Mouse (Mus musculus) gastrocnemius, adult 8-10 months (tissue): ENCODE measurements around the gene Pcp4l1. TPM values are rescaled to one million over a fixed set of nuclear protein-coding genes. Genes with fewer than 3 reads are reported as not detected.

Experiments used
- DNase-seq, 2 experiments: peaks; one replicate each; pipeline ENCODE4 v3.0.0; 2022; ENCODE audit warnings: low spot score in 2 of 2
- total RNA-seq, 4 experiments: library from RNA; stranded (reverse); gene quantifications; 2 replicates each; pipeline ENCODE4 v1.2.4; 2022

Pcp4l1 gene
- total RNA-seq, 4 experiments from 2014 or later, result 40.2 to 94.7 (median 71.0) TPM

- DNase-seq, result no peak
Measured at GRCm38 (mm10) chr1:171189046-171189445, 7.0 kb downstream of the Pcp4l1 start.

DNA sequence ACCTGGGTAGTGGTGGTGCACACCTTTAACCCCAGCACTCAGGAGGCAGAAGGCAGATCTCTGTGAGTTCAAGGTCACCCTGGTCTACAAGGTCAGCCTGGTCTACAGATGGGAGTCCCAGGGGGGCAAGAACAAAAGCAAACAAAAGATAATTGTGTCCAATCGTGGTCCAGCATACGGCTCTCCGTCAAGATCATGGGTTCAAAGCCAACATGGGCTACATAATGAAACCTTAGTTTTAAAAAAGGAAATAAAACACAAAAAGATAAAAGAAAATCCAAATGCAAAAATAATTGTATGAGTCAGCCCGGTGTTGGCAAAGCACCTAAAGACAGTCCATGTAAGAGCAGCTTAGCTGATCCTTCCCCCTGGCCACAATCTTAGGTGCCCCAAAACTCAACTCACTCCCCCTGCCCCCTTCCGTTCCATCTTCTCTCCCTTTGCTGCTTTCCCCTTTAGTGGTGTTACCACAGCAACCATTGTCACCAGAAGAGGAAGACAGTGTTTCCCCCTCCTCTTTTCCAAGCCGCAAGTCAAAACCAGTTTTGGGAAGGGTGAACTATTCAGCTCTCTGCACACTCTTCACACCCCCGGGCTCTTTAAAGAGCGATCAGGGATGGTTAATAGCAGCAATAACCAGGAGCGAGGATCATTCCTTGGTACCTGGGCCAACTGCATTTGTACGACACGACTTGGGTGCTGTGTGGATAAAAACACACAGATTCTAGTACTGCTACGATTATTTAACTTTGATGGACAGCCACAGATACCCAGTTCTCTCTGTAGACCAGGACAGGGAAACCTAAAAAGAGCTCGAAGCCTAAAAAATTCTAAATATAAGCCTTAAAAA, 8.0 kb downstream of the Pcp4l1 start:
- DNase-seq, result no peak

DNA sequence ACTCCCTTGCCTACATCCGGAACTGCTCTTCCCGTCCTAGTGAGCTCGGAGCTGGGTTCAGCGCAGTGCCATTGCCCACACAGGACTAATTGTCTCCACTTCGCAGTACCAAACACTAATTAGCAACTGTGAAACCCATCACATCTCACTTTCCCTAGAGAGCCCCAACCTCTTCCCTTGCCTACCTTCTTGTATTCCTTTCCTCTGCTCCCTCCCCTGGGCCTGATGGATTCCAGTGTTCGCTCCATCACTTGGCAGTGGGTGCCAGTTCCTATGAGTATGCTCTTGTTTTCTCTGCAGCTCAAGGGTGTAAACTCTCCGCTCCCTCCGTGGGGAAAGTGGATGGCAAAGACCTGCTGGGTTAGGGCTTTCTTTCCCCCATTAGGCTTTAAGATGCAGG, 10.4 kb downstream of the Pcp4l1 start:
- no peak for DNase-seq

DNA sequence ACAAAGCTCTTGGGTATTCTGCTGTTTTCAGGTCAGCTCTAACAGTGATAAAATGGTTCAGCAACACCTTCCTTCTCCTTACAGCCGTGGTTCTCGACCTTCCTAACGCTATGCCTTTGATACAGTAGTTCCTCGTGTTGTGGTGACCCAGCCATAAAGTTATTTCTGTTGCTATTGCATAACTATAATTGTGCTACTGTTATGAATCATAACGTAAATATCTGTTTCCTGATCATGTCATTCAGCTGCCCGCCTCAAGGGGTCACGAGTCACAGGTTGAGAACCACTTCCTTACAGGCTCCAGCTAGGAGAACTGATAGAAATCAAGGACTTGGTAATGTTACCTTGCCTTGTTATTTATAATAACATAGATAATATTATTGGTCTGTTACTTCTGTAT, 11.8 kb downstream of the Pcp4l1 start:
- DNase-seq, result peak in 1 of 2 experiments; percentile 34

- DNase-seq, result peak; percentile 33 to 49
Measured at GRCm38 (mm10) chr1:171183620-171184019, 12.4 kb downstream of the Pcp4l1 start.

- no peak for DNase-seq
Measured at GRCm38 (mm10) chr1:171183025-171183424, 13.0 kb downstream of the Pcp4l1 start.

- no peak for DNase-seq
Measured at GRCm38 (mm10) chr1:171179487-171180171, 16.4 kb downstream of the Pcp4l1 start.

DNA sequence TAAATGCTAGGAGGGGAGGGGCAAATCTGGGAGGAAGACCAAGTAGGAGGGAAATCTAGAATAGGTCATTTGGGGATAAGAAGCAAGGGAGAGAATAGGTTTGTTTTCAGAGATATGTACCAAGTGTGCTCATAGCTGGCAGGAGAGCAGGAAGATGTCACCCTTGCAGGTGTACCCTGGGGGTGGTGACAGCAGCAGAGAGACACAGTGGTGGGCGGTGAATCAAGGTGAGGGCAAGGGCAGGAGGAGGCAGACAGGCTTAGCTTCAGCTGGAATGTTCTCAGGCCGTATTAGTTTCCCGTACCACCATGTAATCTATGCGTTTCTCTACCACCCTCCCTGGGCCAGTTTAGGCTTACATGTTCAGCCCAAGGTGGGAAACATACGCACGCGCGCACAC, 23.3 kb downstream of the Pcp4l1 start:
- DNase-seq, result no peak

DNA sequence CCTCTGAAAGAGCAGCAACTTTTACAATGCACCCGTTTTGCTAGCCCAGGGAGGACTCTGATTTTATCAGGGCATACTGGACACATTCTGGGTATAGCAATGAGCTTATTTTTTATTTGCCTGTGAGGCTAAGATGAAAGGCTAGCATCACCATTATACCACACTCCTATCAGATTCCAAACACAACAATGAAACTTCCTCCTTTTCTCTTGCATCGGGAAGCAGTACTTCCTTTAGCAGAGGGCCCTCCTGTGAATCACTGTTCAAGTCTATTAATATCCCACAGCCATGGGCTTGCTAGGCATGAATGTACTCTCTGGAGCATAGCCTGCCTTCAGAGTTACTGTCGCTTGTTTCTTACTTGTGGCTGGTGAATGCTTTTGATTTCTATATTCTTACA, 24.9 kb downstream of the Pcp4l1 start:
- no peak for DNase-seq

- DNase-seq, result no peak
Measured at GRCm38 (mm10) chr1:171169913-171170312, 26.2 kb downstream of the Pcp4l1 start.

DNA sequence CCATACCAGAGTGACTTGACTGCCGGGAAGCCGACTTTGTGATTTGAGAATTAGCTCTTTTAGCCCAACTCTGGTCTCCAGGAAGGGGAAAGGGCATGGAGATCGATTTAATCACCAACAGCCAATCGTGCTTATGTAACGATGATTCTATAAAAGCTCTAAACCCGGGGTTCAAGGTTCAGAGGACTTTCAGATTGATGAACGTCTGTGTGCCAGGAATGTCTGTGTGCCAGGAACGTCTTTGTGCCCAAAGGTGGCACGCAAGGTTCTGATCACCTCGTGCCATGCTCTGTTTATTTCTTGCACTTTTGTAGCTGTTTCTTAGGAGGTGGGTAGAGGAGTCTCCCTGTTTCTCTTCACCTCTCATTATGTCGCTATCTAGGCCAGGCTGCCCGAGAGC, 27.2 kb downstream of the Pcp4l1 start:
- no peak for DNase-seq

GRCm38 (mm10) chr1:171165629-171166345, 30.3 kb downstream of the Pcp4l1 start:
- no peak for DNase-seq

- no peak for DNase-seq
Measured at GRCm38 (mm10) chr1:171164258-171164657, 31.8 kb downstream of the Pcp4l1 start.

- DNase-seq, result no peak
Measured at GRCm38 (mm10) chr1:171162526-171162925, 33.5 kb downstream of the Pcp4l1 start.

DNA sequence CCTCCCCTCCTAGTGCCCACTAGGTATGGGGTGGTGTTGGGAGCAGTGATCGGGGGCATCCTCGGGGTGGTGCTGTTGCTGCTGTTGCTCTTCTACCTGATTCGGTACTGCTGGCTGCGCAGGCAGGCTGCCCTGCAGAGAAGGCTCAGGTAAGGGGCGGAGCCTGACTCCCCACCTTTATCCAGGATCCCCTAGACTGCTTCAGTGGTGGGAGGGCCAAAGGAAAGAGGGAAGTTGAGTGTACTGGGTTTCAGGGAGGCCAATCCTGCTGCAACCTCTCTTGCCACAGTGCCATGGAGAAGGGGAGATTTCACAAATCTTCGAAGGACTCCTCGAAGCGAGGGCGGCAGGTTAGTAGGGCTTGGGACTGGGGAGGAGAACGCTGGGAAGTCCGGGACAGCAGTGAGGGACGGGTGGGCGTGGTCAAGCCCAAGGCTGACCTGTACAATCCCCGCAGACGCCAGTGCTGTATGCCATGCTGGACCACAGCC, 36.5 kb downstream of the Pcp4l1 start:
- DNase-seq, result peak in 1 of 2 experiments; percentile 22

- DNase-seq, result no peak
Measured at GRCm38 (mm10) chr1:171157965-171158364, 38.1 kb downstream of the Pcp4l1 start.

DNA sequence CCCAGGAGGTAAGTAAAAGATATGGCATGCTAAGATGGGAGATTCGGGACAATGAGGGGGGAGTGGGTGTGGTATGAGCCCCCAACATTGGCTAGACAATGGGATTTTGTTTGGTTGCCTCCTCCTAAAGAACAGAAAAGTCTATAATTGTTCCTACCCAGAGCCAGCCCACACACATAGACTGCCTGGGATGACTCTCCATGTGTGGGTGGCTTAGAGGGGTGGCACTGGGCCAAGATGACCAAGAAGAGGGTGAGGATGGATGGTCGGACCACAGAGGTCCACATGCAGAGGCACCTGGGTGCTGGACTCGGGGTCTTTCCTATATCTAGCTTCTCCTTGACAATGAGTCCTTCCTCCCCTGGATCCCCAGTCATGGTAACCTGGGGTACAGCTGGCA, 39.4 kb downstream of the Pcp4l1 start:
- DNase-seq, result no peak

- DNase-seq, result no peak
Measured at GRCm38 (mm10) chr1:171151966-171152365, 44.1 kb downstream of the Pcp4l1 start.

GRCm38 (mm10) chr1:171150838-171151391, 45.2 kb downstream of the Pcp4l1 start:
- DNase-seq, result no peak

- peak; percentile 93 to 96 for DNase-seq
Measured at GRCm38 (mm10) chr1:171149974-171150760, 45.9 kb downstream of the Pcp4l1 start, which contains the start of the genes Sdhc and Mpz. Gene Sdhc (minus strand): TSS chr1:171150603. Gene Mpz (plus strand): TSS chr1:171150711.

DNA sequence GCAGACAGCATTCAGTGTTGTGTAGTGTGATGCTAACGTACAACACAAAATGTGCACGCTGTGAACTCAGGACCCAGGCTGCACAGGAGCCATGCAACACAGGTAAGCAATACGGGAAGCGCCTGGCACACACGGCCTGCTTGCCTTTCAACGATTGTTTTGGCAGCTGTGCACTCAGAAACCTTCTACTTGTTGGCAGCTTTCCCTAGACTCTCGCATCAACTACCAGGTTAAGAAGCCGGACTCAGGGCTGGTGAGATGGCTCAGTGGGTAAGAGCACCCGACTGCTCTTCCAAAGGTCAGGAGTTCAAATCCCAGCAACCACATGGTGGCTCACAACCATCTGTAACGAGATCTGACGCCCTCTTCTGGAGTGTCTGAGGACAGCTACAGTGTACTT, 53.1 kb downstream of the Pcp4l1 start:
- peak in 1 of 2 experiments; percentile 29 for DNase-seq
